8 mouse cellular contexts compared by ENCODE assay signal in the genomic region with DNA sequence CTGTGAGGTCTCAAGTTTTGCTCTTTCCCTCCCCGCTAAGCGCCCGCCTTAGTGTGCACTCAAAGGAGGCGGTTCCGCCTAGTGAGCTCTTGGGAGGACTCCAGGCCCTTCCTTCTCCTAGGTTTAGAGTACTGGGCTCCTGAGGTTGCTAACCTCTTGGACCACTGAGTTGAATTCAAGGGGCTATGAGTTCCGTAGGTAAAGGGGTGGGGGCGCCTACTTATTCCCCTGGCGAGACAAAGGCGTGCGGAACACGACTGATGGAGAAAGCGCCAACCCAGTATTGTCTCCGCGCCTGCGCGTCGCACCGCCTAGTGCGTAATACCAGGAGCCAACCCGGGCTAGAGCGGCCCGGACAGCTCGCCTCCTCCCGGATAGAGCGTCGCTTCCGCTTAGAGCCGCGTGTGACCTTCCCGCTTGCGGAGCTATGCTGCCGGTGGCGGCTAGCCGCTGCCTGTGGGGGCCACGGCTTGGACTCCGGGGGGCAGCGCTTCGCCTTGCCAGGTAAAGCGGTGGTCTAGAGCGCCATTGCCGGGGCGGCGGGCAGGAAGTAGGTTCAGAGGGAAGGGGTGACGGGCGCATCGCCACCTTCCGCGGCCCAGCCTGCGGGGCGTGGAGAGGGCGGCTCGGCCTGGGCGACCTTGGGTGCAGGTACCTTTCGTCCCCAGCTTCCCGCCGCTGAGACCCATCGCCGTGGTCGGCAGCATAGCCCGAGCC. TPM values are rescaled to one million over a fixed set of nuclear protein-coding genes. Genes with fewer than 3 reads are reported as not detected.
DNase-seq lines count a peak whose midpoint lies in the region; ATAC-seq and TF ChIP-seq lines count a peak whose summit lies in the region.

A gene (plus strand): TSS at position 349 of the 717 bp plus-strand sequence.

- peak within 1 kb of the TSS; percentile 73 for H3K4me2 ChIP-seq in embryonic facial prominence, embryonic 13.5 days
- H3K4me2 ChIP-seq in limb, embryonic 13.5 days (replicated peaks): peak within 1 kb of the TSS; percentile 95
- H3K4me2 ChIP-seq in midbrain, embryonic 16.5 days (ENCODE audit: low read length): peak within 1 kb of the TSS; percentile 67

- peaks cover 3% of the 10 kb centered on the region for H3K79me2 ChIP-seq in heart, adult 2 months (replicated peaks; ENCODE audit: control insufficient read depth, insufficient read depth, low read length)

- H3K36me3 ChIP-seq in embryonic facial prominence, embryonic 13.5 days: peaks cover 79% of the 10 kb centered on the region
- H3K36me3 ChIP-seq in heart, adult 2 months (ENCODE audit: control insufficient read depth, insufficient read depth, low read length): no peaks in the 10 kb centered on the region
- H3K36me3 ChIP-seq in limb, embryonic 13.5 days: peaks cover 76% of the 10 kb centered on the region
- H3K36me3 ChIP-seq in midbrain, embryonic 16.5 days (ENCODE audit: control insufficient read depth, insufficient read depth, low read length): peaks cover 29% of the 10 kb centered on the region

- TF ChIP-seq POLR2A in heart, adult 2 months (IDR thresholded peaks at IDR 0.05; ENCODE audit: insufficient read depth, low read depth, low read length): peak; percentile 90

- peak; percentile 90 for ATAC-seq in embryonic facial prominence, embryonic 13.5 days (ENCODE audit: insufficient number of reproducible peaks, insufficient read depth, low FRiP score, low TSS enrichment, low read depth)
- peak; percentile 94 for ATAC-seq in limb, embryonic 13.5 days (ENCODE audit: low FRiP score, low read depth)
- ATAC-seq in midbrain, embryonic 16.5 days: peak; percentile 97

- DNase-seq in 3134 (ENCODE audit: extremely low read depth, insufficient read length, low spot score): peak; percentile 92
- peak; percentile 94 for DNase-seq in adrenal gland, postnatal 36 days
- peak; percentile 90 to 92 for DNase-seq in heart, adult 2 months
- peak; percentile 88 to 89 for DNase-seq in kidney, adult 8-10 months
- peak; percentile 82 to 92 for DNase-seq in spleen, postnatal 10 days (ENCODE audit: low spot score in 2 of 2)

- TF ChIP-seq EP300 in heart, adult 2 months (IDR thresholded peaks at IDR 0.05; ENCODE audit: insufficient read depth, low read depth, low read length): peak; percentile 85; the same call in 1 of the 2 replicates

- H3K4me1 ChIP-seq in embryonic facial prominence, embryonic 13.5 days: peaks cover 17% of the 10 kb centered on the region
- H3K4me1 ChIP-seq in heart, adult 2 months (ENCODE audit: control insufficient read depth, insufficient read depth, low read length): peaks cover 4% of the 10 kb centered on the region
- peaks cover 21% of the 10 kb centered on the region for H3K4me1 ChIP-seq in limb, embryonic 13.5 days
- peaks cover 13% of the 10 kb centered on the region for H3K4me1 ChIP-seq in midbrain, embryonic 16.5 days (ENCODE audit: control insufficient read depth, insufficient read depth, low read length)

- peak within 1 kb of the TSS; percentile 96 for H3K9ac ChIP-seq in embryonic facial prominence, embryonic 13.5 days
- H3K9ac ChIP-seq in heart, adult 2 months (ENCODE audit: low read depth, low read length): peak within 1 kb of the TSS; percentile 95
- H3K9ac ChIP-seq in limb, embryonic 13.5 days: peak within 1 kb of the TSS; percentile 94
- H3K9ac ChIP-seq in midbrain, embryonic 16.5 days (ENCODE audit: low read depth, low read length): peak within 1 kb of the TSS; percentile 81

- H3K4me3 ChIP-seq in embryonic facial prominence, embryonic 13.5 days: peak within 1 kb of the TSS; percentile 98
- peak within 1 kb of the TSS; percentile 100 for H3K4me3 ChIP-seq in heart, adult 2 months
- peak within 1 kb of the TSS; percentile 94 for H3K4me3 ChIP-seq in limb, embryonic 13.5 days
- H3K4me3 ChIP-seq in midbrain, embryonic 16.5 days (ENCODE audit: low read depth, low read length): peak within 1 kb of the TSS; percentile 79

- TF ChIP-seq CTCF in heart, adult 2 months (IDR thresholded peaks at IDR 0.05): no peak

- no peaks in the 10 kb centered on the region for H3K9me3 ChIP-seq in embryonic facial prominence, embryonic 13.5 days
- no peaks in the 10 kb centered on the region for H3K9me3 ChIP-seq in limb, embryonic 13.5 days
- H3K9me3 ChIP-seq in midbrain, embryonic 16.5 days (replicated peaks; ENCODE audit: control insufficient read depth, low read length, poor library complexity, severe bottlenecking): no peaks in the 10 kb centered on the region

- intact Hi-C loops in heart, adult 2 months (cut with DNase I): no loop called here

- H3K27ac ChIP-seq in embryonic facial prominence, embryonic 13.5 days: peak within 1 kb of the TSS; percentile 91
- peak within 1 kb of the TSS; percentile 89 for H3K27ac ChIP-seq in heart, adult 2 months
- peak within 1 kb of the TSS; percentile 85 for H3K27ac ChIP-seq in limb, embryonic 13.5 days
- peak within 1 kb of the TSS; percentile 92 for H3K27ac ChIP-seq in midbrain, embryonic 16.5 days (ENCODE audit: low read length)

- no peaks in the 10 kb centered on the region for H3K27me3 ChIP-seq in embryonic facial prominence, embryonic 13.5 days
- H3K27me3 ChIP-seq in heart, adult 2 months (ENCODE audit: control insufficient read depth, insufficient read depth, low read length): no peaks in the 10 kb centered on the region
- no peaks in the 10 kb centered on the region for H3K27me3 ChIP-seq in limb, embryonic 13.5 days
- no peaks in the 10 kb centered on the region for H3K27me3 ChIP-seq in midbrain, embryonic 16.5 days (ENCODE audit: control insufficient read depth, insufficient read depth, low read depth, low read length)

- under 1% methylated on average over 60 of the region's 60 CpGs for WGBS in embryonic facial prominence, embryonic 13.5 days
- under 1% methylated on average over 60 of the region's 60 CpGs for WGBS in heart, adult 2 months
- WGBS in limb, embryonic 13.5 days: under 1% methylated on average over 60 of the region's 60 CpGs
- under 1% methylated on average over 56 of the region's 60 CpGs for WGBS in midbrain, embryonic 16.5 days

RNA-seq across cellular contexts. Expression of the gene that starts here (rescaled TPM):
- 100 to 1,000 TPM; 110 to 111 TPM for total RNA-seq in adrenal gland, postnatal 36 days (2021)
- 134 and 138 TPM in 2 replicates for polyA plus RNA-seq in embryonic facial prominence, embryonic 13.5 days (2015; fragmentation: Nextera tagmentation; extraction: Ambion mirVana)
- total RNA-seq in heart, adult 2 months (2021): 100 to 1,000 TPM; 207 to 232 TPM
- 199 and 200 TPM in 2 replicates for polyA plus RNA-seq in heart, adult 2 months (2012; rRNA removed)
- 120 and 124 TPM in 2 replicates for polyA plus RNA-seq in limb, embryonic 13.5 days (2015; fragmentation: Nextera tagmentation; extraction: Ambion mirVana)
- polyA plus RNA-seq in midbrain, embryonic 16.5 days (2015; fragmentation: Nextera tagmentation; extraction: Ambion mirVana): 118 and 130 TPM in 2 replicates

Comparison
In these comparisons a context has a peak if more than half of its experiments do, and no peak if none do; other contexts are left out.
1. Peak in every context shown above with its lines: DNase-seq, ATAC-seq, H3K4me3 ChIP-seq and H3K27ac ChIP-seq.